Mouse (Mus musculus): Measurements from ENCODE around the gene Gm10401.

DNA sequence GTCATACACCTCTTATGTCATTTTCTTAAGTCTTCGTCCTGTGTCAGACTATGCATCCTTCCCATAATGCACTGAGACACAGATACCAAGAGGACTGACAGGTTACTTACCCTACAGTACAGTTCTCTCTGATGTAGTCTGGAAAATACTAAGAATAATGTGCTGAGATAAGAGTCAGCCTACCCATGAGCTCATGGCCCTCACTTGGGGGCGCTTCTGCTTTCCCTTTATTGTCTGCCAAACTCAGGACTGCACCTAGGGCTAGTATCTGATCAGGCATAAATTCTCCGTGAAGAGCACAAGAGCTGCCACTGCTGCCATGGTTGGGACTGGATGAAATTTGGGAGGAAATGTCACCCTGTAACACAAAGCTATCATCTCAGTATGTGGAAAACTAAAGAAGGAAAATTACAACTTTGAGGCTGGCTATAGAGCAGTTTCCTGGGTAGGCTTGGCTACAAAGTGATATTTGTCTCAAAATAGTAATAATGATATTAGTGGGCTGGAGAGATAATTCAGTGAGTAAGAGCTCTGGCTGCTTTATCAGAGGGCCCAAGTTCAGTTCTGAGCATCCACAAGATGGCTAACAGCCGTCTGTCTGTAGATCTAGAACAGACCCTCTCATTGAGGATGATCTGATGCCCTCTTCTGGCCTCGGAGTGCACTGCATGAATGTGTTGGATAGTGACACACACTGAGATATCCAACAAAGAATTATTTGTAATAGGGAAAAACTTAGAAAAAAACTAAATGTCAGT, 21.8 kb downstream of the Gm10401 start:
- TF ChIP-seq POLR2A (IDR thresholded peaks at IDR 0.05; ENCODE audit: control insufficient read depth, extremely low read depth, insufficient read depth, low read length, poor library complexity) (no peak), CTCF (IDR thresholded peaks at IDR 0.05; ENCODE audit: borderline replicate concordance, control insufficient read depth, extremely low read depth, insufficient read depth, low read length, poor library complexity) (no peak)

Measured in thymus, adult 2 months (tissue).